Comparison of ENCODE assay signal across 8 mouse cellular contexts in the genomic region with DNA sequence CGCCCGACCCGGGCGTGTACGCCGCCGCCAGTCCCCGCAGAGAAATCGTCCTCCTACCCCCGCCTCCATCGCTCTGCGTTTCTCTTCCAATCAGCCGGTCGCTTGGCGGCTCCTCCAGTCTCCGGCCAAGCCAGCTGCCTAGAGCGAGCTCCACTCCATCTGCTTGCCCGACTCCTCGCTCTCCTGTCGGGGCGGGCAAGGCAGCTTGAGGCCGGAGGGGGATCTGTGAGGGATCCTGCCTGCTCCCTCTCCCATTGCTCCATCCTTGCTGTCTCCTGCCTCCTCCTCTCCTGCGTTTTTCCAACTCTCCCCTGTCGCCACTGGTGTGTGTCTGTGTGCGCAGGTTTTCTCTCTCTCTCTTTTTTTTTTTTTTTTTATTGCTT. TPM values are rescaled to one million over a fixed set of nuclear protein-coding genes. Genes with fewer than 3 reads are reported as not detected.
A peak's percentile ranks its signal among the peaks of the same experiment; 100 is the strongest.
DNase-seq lines count a peak whose midpoint lies in the region; ATAC-seq and TF ChIP-seq lines count a peak whose summit lies in the region.

A gene (minus strand): TSS at position 333 of the 383 bp plus-strand sequence.

- ATAC-seq in frontal cortex, adult (ENCODE audit: low TSS enrichment): peak; percentile 28; the same call in 1 of the 2 replicates
- ATAC-seq in lung, postnatal 0 days: peak; percentile 5

- TF ChIP-seq CTCF in lung, postnatal 0 days (IDR thresholded peaks at IDR 0.05): 0 out of 2 replicates have a peak, but pooled peaks have one; percentile 2
- no peak for TF ChIP-seq CTCF in thymus, adult 2 months (IDR thresholded peaks at IDR 0.05; ENCODE audit: borderline replicate concordance, control insufficient read depth, extremely low read depth, insufficient read depth, low read length, poor library complexity)

- no peak for TF ChIP-seq POLR2A in thymus, adult 2 months (IDR thresholded peaks at IDR 0.05; ENCODE audit: control insufficient read depth, extremely low read depth, insufficient read depth, low read length, poor library complexity)

- H3K9me3 ChIP-seq in lung, postnatal 0 days (ENCODE audit: low read length): no peaks in the 10 kb centered on the region

- peaks cover 3% of the 10 kb centered on the region; the same call in 1 of the 2 replicates for H3K4me1 ChIP-seq in lung, postnatal 0 days (ENCODE audit: insufficient read depth, low read depth, low read length)
- H3K4me1 ChIP-seq in thymus, adult 2 months (replicated peaks; ENCODE audit: control insufficient read depth, insufficient read depth, low read length): peaks cover 15% of the 10 kb centered on the region

- WGBS in lung, postnatal 0 days: 0% methylated on average over 25 of the region's 25 CpGs
- WGBS in thymus, adult 2 months: under 1% methylated on average over 25 of the region's 25 CpGs

- peak within 1 kb of the TSS; percentile 99 for H3K4me3 ChIP-seq in lung, postnatal 0 days (ENCODE audit: low read depth, low read length)
- H3K4me3 ChIP-seq in thymus, adult 2 months (ENCODE audit: control insufficient read depth, insufficient read depth, low read length): peak within 1 kb of the TSS; percentile 99

- H3K4me2 ChIP-seq in lung, postnatal 0 days (replicated peaks; ENCODE audit: low read depth, low read length): peak within 1 kb of the TSS; percentile 69

- H3K9ac ChIP-seq in lung, postnatal 0 days (replicated peaks; ENCODE audit: low read depth): peak within 1 kb of the TSS; percentile 98

- H3K36me3 ChIP-seq in lung, postnatal 0 days (ENCODE audit: insufficient read depth, low read length): 0 out of 2 replicates have a peak, but pooled peaks cover under 1% of the 10 kb centered on the region
- H3K36me3 ChIP-seq in thymus, adult 2 months (ENCODE audit: control insufficient read depth, insufficient read depth, low read length): peaks cover 6% of the 10 kb centered on the region

- H3K27ac ChIP-seq in lung, postnatal 0 days (ENCODE audit: low read length): peak within 1 kb of the TSS; percentile 99
- peak within 1 kb of the TSS; percentile 93 for H3K27ac ChIP-seq in thymus, adult 2 months (ENCODE audit: control insufficient read depth, insufficient read depth, low read length)

- no peaks in the 10 kb centered on the region for H3K27me3 ChIP-seq in lung, postnatal 0 days (replicated peaks; ENCODE audit: insufficient read depth, low read length)
- no peaks in the 10 kb centered on the region; the same call in 1 of the 2 replicates for H3K27me3 ChIP-seq in thymus, adult 2 months (ENCODE audit: control insufficient read depth, insufficient read depth, low read length)

- no peak for TF ChIP-seq EP300 in lung, postnatal 0 days (IDR thresholded peaks at IDR 0.05)

- DNase-seq in Muller cell, postnatal 12 days (ENCODE audit: inconsistent ontology term): peak; percentile 86
- peak; percentile 94 for DNase-seq in cerebellum, adult 9-10 months
- DNase-seq in heart, postnatal 4 days: peak; percentile 86
- DNase-seq in layer of hippocampus, adult 8-10 months (ENCODE audit: low spot score in 2 of 2): peak; percentile 79
- peak; percentile 92 for DNase-seq in lung, postnatal 0 days (ENCODE audit: low spot score)
- DNase-seq in ovary, postnatal 10 days (ENCODE audit: low spot score): peak; percentile 63
- peak; percentile 67 for DNase-seq in thymus, adult 2 months

RNA-seq across cellular contexts. Expression of the gene that starts here (rescaled TPM):
- 10 to 100 TPM; 81.9 to 89.3 TPM for total RNA-seq in heart, postnatal 4 days (2021)
- 100 to 1,000 TPM; 106 to 122 (median 120) TPM for total RNA-seq in layer of hippocampus, adult 8-10 months (2022)
- 53.7 and 60.9 TPM in 2 replicates for polyA plus RNA-seq in lung, postnatal 0 days (2015; fragmentation: Nextera tagmentation; extraction: Ambion mirVana)
- 59.7 and 67.9 TPM in 2 replicates for polyA plus RNA-seq in thymus, adult 2 months (2012; rRNA removed)

Comparison
In these comparisons a context has a peak if more than half of its experiments do, and no peak if none do; other contexts are left out.
1. Peak in every context shown above with its lines: DNase-seq, ATAC-seq, H3K4me3 ChIP-seq and H3K27ac ChIP-seq.